Mouse (Mus musculus) thymus, adult 2 months (tissue): Measurements from ENCODE around the gene 7530416G11Rik. TPM values are rescaled to one million over a fixed set of nuclear protein-coding genes. Genes with fewer than 3 reads are reported as not detected.

Experiments
- DNase-seq: peaks from one replicate; pipeline ENCODE4 v3.0.0; 2021
- H3K27ac ChIP-seq: fragments of 200-500 bp; 2 replicates; pipeline ENCODE4 v1.5.1; 2012; ENCODE audit warnings: low read length, control low read depth; ENCODE audit not compliant: control insufficient read depth, insufficient read depth
- H3K27me3 ChIP-seq: fragments of 200-500 bp; 2 replicates; pipeline ENCODE4 v1.6.1; 2012; ENCODE audit warnings: mild to moderate bottlenecking, low read length, moderate library complexity, mixed read lengths; ENCODE audit not compliant: control insufficient read depth, insufficient read depth
- H3K36me3 ChIP-seq: fragments of 200-500 bp; 2 replicates; pipeline ENCODE4 v1.6.1; 2012; ENCODE audit warnings: mild to moderate bottlenecking, low read length, moderate library complexity; ENCODE audit not compliant: control insufficient read depth, insufficient read depth
- H3K4me1 ChIP-seq: fragments of 200-500 bp; replicated peaks from 2 replicates; pipeline ENCODE4 v1.6.1; 2012; ENCODE audit warnings: low read length; ENCODE audit not compliant: control insufficient read depth, insufficient read depth
- H3K4me3 ChIP-seq: fragments of 200-500 bp; 2 replicates; pipeline ENCODE4 v1.5.1; 2012; ENCODE audit warnings: mild to moderate bottlenecking, low read length, control low read depth, moderate library complexity; ENCODE audit not compliant: control insufficient read depth, insufficient read depth
- CTCF ChIP-seq: fragments of 200-500 bp; IDR thresholded peaks from 2 replicates; pipeline ENCODE4 v1.5.1; 2012; ENCODE audit warnings: mild to moderate bottlenecking, control low read depth, low read length, moderate library complexity, borderline replicate concordance; ENCODE audit not compliant: control insufficient read depth, poor library complexity, insufficient read depth; ENCODE audit errors: extremely low read depth
- POLR2A ChIP-seq: fragments of 200-500 bp; IDR thresholded peaks from 2 replicates; pipeline ENCODE4 v1.6.1; 2012; ENCODE audit warnings: mild to moderate bottlenecking, low read length, control low read depth, moderate library complexity; ENCODE audit not compliant: control insufficient read depth, poor library complexity, insufficient read depth; ENCODE audit errors: extremely low read depth
- WGBS: fragments of 180-500 bp; shearing (Covaris S2); methylation state at CpG from one replicate; pipeline ENCODE4 v1.1.7; 2018; 5-methylcytosine and 5-hydroxymethylcytosine counted together
- polyA plus RNA-seq: library from polyadenylated mRNA; depleted of rRNA; stranded (reverse); fragments of >200 nt; gene quantifications from 2 replicates; pipeline ENCODE4 v1.2.3, GENCODE M21; 2012

7530416G11Rik gene
- polyA plus RNA-seq, 1 experiment = not detected

GRCm38 (mm10) chr15:85532063-85532462 is 29.0 kb upstream of the 7530416G11Rik start:
- no peaks in the 10 kb centered on the region for H3K27me3 ChIP-seq
- no peak overlapping the region for H3K27ac ChIP-seq
- H3K4me3 ChIP-seq = no peak overlapping the region
- WGBS = 87% methylated on average over 3 of the region's 3 CpGs
- no peak for TF ChIP-seq CTCF
- no peak for TF ChIP-seq POLR2A
- H3K4me1 ChIP-seq = no peaks in the 10 kb centered on the region
- H3K36me3 ChIP-seq = no peaks in the 10 kb centered on the region
- no peak for DNase-seq

GRCm38 (mm10) chr15:85529911-85530310 is 26.9 kb upstream of the 7530416G11Rik start:
- no peak overlapping the region for H3K27ac ChIP-seq

GRCm38 (mm10) chr15:85524404-85524950 is 21.4 kb upstream of the 7530416G11Rik start:
- no peak for TF ChIP-seq POLR2A
- TF ChIP-seq CTCF = no peak

More at GRCm38 (mm10) chr15:85529911-85530310, 26.9 kb upstream of the 7530416G11Rik start:
- no peaks in the 10 kb centered on the region for H3K4me1 ChIP-seq
- 0 out of 2 replicates have a peak, but pooled peaks cover 2% of the 10 kb centered on the region for H3K27me3 ChIP-seq
- no peak for DNase-seq
- WGBS = 79% methylated on average over 3 of the region's 3 CpGs
- no peak overlapping the region for H3K4me3 ChIP-seq
- no peaks in the 10 kb centered on the region for H3K36me3 ChIP-seq
- no peak for TF ChIP-seq POLR2A
- TF ChIP-seq CTCF = no peak

GRCm38 (mm10) chr15:85523173-85523991 is 20.4 kb upstream of the 7530416G11Rik start:
- peaks cover 3% of the 10 kb centered on the region; the same call in 1 of the 2 replicates for H3K27me3 ChIP-seq
- H3K27ac ChIP-seq = no peak overlapping the region
- DNase-seq = peak; percentile 9
- TF ChIP-seq CTCF (peak; percentile 12; the same call in 1 of the 2 replicates), POLR2A (no peak)
- no peaks in the 10 kb centered on the region for H3K36me3 ChIP-seq
- H3K4me1 ChIP-seq = no peaks in the 10 kb centered on the region
- 17% methylated on average over 14 of the region's 14 CpGs for WGBS
- H3K4me3 ChIP-seq = no peak overlapping the region

More at GRCm38 (mm10) chr15:85524404-85524950, 21.4 kb upstream of the 7530416G11Rik start:
- no peak overlapping the region for H3K27ac ChIP-seq
- WGBS = 85% methylated on average over 12 of the region's 12 CpGs
- H3K36me3 ChIP-seq = no peaks in the 10 kb centered on the region
- DNase-seq = no peak
- no peaks in the 10 kb centered on the region for H3K4me1 ChIP-seq
- peaks cover 3% of the 10 kb centered on the region; the same call in 1 of the 2 replicates for H3K27me3 ChIP-seq
- no peak overlapping the region for H3K4me3 ChIP-seq

- WGBS = 81% methylated on average over 4 of the region's 4 CpGs
- no peaks in the 10 kb centered on the region for H3K36me3 ChIP-seq
- no peaks in the 10 kb centered on the region for H3K4me1 ChIP-seq
- H3K27ac ChIP-seq = no peak overlapping the region
- H3K27me3 ChIP-seq = no peaks in the 10 kb centered on the region; the same call in 1 of the 2 replicates
- DNase-seq = no peak
- TF ChIP-seq POLR2A (no peak), CTCF (no peak)
- H3K4me3 ChIP-seq = no peak overlapping the region
Measured at GRCm38 (mm10) chr15:85519438-85519837, 16.4 kb upstream of the 7530416G11Rik start.

- Histone ChIP-seq H3K27ac (no peak overlapping the region), H3K4me3 (no peak overlapping the region), H3K36me3 (no peaks in the 10 kb centered on the region), H3K4me1 (no peaks in the 10 kb centered on the region), H3K27me3 (no peaks in the 10 kb centered on the region)
- TF ChIP-seq CTCF = no peak
- no peak for TF ChIP-seq POLR2A
- DNase-seq = no peak
- 92% methylated on average over 32 of the region's 32 CpGs for WGBS
Measured at GRCm38 (mm10) chr15:85507370-85508014, 4.5 kb upstream of the 7530416G11Rik start.
